Mouse (Mus musculus) left cerebral cortex, adult 2 months (tissue): Measurements from ENCODE around the gene Evl. TPM values are rescaled to one million over a fixed set of nuclear protein-coding genes. Genes with fewer than 3 reads are reported as not detected.
A peak's percentile ranks its signal among the peaks of the same experiment; 100 is the strongest.

ENCODE experiments used
- DNase-seq, 2 experiments: peaks; one replicate each; pipeline ENCODE4 v3.0.0; 2021 to 2022; ENCODE audit warnings: low spot score in 2 of 2, mixed read lengths in 1 of 2; ENCODE audit errors: extremely low spot score in 1 of 2
- H3K27ac ChIP-seq: fragments of 200-600 bp; 2 replicates; pipeline ENCODE4 v1.8.1; 2022
- H3K4me3 ChIP-seq: fragments of 200-600 bp; 2 replicates; pipeline ENCODE4 v1.8.1; 2022
- CTCF ChIP-seq: fragments of 200-600 bp; IDR thresholded peaks from 2 replicates; pipeline ENCODE4 v1.8.1; 2022; ENCODE audit warnings: antibody characterized with exemption, mild to moderate bottlenecking, moderate library complexity
- intact Hi-C: fragments of 180-260 bp; cut with DNase I; formaldehyde crosslinking; loops from one replicate; pipeline ENCODE4 v1.15.1; 2025
- total RNA-seq, 2 experiments: library from RNA; stranded (reverse); gene quantifications; 2 replicates each; pipeline ENCODE4 v1.2.3; 2021

Evl gene
- total RNA-seq, 2 experiments from 2014 or later, result 242 to 249 TPM

DNA sequence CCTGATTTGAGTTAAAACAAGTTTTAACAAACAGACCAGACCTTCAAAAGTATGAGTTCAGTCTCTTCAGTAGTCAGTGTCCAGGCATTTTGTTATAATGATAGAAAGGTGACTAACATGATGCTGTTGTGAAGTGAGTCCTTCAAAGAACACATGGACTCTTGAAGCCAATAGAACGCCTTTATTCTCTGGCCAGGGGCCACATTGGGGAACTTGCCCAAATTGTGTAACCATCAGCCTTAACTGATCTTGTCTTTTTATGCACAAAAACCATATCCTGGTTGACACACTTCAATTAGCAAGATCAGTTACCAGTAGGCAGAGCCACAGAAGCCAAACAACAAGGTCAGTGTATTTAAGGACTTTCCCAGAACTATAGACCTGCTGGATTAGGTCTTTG is 75.0 kb downstream of the Evl start:
- DNase-seq, result no peak
- intact Hi-C loops, result no loop called here
- no peak overlapping the region for H3K27ac ChIP-seq
- no peak overlapping the region for H3K4me3 ChIP-seq
- TF ChIP-seq CTCF, result no peak

DNA sequence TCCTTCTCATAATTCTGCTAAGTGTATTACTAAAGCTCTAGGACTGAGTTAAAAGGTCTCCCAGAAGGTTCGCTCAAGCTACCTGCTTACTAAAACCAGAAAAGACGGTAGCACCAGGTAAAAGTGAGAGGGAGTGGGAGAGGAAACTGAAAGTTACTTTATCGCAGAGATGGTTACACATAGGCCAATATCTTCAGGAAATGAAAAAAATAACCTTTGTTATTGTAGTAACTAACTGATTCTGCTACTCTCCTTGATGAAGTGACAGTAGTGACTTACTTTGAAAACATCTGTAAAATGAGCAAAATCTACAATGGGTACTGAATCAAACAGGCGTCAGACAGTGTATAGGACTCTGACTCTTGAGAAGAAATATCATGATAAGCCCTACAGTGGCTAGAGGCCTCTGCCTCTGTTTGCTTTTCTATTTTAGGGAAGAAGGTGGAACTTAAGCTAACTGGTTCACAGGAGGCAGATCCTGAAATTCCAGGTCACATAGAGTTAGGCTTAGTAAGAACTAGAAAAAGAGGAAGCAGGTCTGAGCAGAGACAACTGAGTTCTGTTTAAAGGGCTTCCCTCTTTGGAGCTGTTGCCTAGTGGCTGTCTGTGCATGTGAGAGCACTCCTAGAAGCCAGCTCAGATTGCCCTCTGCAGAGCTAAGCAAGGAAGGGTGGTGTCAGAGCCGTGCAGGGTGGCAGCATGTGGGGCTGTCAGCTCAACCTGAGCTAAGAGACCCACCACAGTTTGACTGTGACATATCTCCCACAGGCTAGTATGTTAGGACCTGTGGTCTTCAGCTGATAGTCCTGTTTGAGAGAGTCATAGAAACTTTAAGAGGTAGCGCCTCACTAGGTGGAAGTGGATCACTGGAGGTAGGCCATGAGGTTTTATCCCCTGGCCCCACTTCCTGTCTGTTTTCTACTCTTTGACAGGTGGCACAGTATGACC is 76.5 kb downstream of the Evl start:
- H3K4me3 ChIP-seq, result no peak overlapping the region
- TF ChIP-seq CTCF, result no peak
- no peak for DNase-seq
- intact Hi-C loops, result no loop called here
- no peak overlapping the region for H3K27ac ChIP-seq

- no peak for TF ChIP-seq CTCF
- no peak for DNase-seq
- intact Hi-C loops, result no loop called here
These were observed 78.0 kb downstream of the Evl start for GRCm38 (mm10) chr12:108632501-108632900.

DNA sequence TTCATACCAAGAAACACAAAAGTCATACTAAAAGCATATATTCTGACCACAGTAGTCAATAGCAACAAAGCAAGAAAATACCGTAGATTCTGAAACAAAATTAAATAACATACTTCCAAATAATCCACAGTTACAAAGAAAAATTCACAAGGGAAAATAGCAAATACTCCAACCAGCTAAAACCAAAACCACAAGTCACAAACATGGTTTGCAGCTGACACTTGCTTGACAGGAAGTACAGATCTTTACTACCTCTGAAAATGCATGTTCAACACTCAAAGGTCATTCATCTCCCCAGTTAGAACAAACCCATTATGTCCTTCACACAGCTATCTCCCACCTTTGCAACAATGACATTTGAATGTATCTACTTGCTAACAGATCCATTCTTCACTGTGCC is 79.5 kb downstream of the Evl start:
- Histone ChIP-seq H3K27ac (no peak overlapping the region), H3K4me3 (no peak overlapping the region)
- no peak for TF ChIP-seq CTCF
- intact Hi-C loops, result no loop called here
- DNase-seq, result no peak

More at GRCm38 (mm10) chr12:108632501-108632900, 78.0 kb downstream of the Evl start:
- no peak overlapping the region for H3K4me3 ChIP-seq
- H3K27ac ChIP-seq, result no peak overlapping the region

DNA sequence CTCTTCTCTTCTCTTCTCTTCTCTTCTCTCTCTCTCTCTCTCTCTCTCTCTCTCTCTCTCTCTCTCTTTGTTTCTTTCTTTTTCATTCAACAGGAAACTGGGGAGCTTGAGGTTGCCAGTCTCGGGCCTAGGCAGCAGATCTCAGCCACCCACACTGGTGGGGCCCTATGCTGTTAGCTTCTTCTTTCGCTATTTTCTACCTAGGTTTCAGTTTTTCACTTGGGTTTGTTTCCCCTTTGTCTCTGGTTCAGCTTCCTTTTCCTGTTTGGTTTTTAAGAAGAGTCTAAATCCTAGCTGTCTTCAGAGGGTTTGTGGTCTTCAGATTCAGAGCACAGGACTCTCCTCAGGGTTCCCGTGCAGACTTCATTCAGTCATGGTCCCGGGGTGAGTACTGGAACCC is 81.0 kb downstream of the Evl start:
- Histone ChIP-seq H3K27ac (no peak overlapping the region), H3K4me3 (no peak overlapping the region)
- intact Hi-C loops, result no loop called here
- TF ChIP-seq CTCF, result no peak
- no peak for DNase-seq

GRCm38 (mm10) chr12:108637440-108637839 is 82.9 kb downstream of the Evl start:
- H3K4me3 ChIP-seq, result no peak overlapping the region
- DNase-seq, result no peak

DNA sequence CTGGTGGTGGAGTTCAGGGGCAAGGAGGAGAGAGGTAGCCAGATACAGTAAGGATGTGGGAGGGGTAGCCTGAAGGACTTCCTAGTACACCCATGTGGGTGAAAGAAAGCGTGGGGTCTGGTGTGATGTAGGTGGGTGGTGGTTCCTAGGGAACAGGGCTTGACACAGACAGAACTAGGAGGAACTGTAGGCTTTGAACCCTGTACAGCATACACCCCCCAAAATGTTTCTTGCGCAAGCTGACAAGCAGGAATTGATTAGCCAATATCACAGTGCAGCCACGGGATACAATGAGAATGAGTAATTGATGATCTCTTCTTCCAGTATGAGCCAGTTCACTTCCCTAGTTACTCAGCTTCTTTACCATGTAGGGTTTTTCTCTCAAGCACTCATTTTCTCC is 84.6 kb downstream of the Evl start:
- Histone ChIP-seq H3K27ac (no peak overlapping the region), H3K4me3 (no peak overlapping the region)
- DNase-seq, result no peak
- no peak for TF ChIP-seq CTCF
- intact Hi-C loops, result no loop called here

More at GRCm38 (mm10) chr12:108637440-108637839, 82.9 kb downstream of the Evl start:
- no peak overlapping the region; the same call in 1 of the 2 replicates for H3K27ac ChIP-seq
- intact Hi-C loops, result no loop called here
- TF ChIP-seq CTCF, result no peak

DNA sequence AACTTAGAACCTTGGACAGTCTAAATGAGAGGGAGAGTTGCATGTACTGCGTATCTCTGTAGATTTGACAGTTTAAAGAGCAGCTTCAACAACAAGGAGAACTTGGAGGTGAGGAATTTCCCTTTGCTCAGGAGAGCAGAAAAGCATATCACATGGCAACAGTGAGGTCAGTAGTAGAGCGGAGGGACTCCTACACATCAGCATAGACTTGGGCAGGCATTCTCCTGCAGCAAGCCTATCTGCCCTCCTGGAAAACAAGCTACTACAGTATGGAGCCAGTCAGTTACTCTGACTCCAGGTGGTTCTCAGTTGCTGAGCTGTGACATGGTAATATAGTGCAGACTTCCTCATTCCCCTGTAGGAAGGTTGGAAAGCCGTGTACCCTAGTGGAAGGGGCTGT is 87.5 kb downstream of the Evl start:
- DNase-seq, result no peak
- TF ChIP-seq CTCF, result no peak
- Histone ChIP-seq H3K4me3 (no peak overlapping the region), H3K27ac (no peak overlapping the region)
- intact Hi-C loops, result no loop called here

DNA sequence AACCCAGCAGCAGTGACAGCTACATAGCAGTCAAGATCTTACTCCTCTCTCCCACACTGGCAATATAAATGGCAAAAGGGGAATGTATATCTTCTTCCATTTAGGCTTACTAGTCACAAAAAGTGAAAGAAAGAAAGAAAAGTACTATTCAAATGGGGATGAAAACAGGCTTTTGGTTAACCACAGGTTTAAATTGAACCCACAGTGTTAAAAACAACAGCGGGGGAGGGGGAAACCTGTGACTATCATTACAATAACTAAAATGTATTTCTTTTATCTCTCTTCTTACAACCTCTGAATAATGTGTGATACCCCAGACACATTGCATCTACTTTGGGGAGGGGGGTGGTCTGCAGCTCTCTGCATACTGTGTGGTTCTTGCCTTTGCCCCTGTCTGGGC is 91.7 kb downstream of the Evl start:
- intact Hi-C loops, result no loop called here
- no peak for DNase-seq
- H3K4me3 ChIP-seq, result no peak overlapping the region
- TF ChIP-seq CTCF, result no peak
- no peak overlapping the region for H3K27ac ChIP-seq

GRCm38 (mm10) chr12:108647784-108648183 is 93.3 kb downstream of the Evl start:
- no peak for TF ChIP-seq CTCF

DNA sequence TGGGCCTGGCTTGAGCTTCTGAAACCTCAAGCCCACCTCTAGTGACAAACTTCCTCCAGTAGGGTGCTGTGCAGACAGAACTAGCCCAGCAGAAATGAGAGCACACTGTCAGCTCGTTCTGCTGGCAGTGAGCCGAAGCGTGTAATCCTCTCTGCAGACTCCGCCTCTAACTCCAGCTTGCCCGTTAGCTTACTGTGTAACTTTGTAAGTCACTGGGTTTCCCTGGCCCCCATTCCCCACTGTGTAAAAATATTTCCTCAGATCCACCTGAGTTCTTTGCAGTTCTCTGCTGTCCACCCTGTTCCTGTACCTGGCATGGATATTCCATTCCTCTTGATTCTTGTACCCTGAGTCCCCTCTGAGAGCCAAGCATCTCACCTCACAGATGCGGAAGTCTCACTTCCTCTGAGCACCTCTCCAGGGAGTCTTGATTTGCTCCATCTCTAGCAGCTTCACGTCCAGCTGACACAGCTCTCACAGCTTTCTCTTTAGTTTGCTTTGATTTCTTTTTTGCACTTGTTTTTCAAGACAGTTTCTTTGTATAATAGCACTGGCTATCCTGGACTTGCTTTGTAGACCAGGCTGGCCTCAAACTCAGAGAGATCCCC is 96.6 kb downstream of the Evl start:
- 0 out of 2 replicates have a peak overlapping the region, but pooled peaks have one; percentile 28 for H3K27ac ChIP-seq
- DNase-seq, result peak in 1 of 2 experiments; percentile 36
- no peak for TF ChIP-seq CTCF
- H3K4me3 ChIP-seq, result no peak overlapping the region
- intact Hi-C loops, result no loop called here

More at GRCm38 (mm10) chr12:108647784-108648183, 93.3 kb downstream of the Evl start:
- no peak overlapping the region for H3K4me3 ChIP-seq
- intact Hi-C loops, result no loop called here
- no peak overlapping the region for H3K27ac ChIP-seq
- DNase-seq, result no peak
